Mouse (Mus musculus): ENCODE data around the gene Allc. TPM values are rescaled to one million over a fixed set of nuclear protein-coding genes. Genes with fewer than 3 reads are reported as not detected.

Allc gene
- polyA plus RNA-seq (2012; rRNA removed) = not detected in 2 replicates

DNA sequence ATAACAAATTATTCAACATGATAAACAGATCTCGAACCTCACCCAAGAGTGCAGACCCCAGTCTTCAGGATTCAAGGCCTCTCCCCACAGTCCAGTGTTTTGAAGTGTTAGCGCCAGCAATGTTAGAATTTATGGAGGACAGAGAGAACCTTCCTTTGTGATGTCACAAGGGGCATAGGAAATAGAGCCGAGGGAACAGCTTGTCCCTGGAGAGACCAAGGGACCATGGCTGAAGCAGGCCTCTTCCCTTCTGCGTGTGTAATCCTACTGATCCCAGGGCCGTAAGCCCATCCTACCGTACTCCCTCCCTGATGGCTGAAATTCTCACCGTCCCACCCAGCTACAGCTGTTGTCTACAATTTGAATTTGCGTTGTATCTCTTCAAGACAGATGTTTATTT, at the start of gene Allc:
Allc (minus strand) TSS at position 101 of the 400 bp plus-strand sequence.

DNA sequence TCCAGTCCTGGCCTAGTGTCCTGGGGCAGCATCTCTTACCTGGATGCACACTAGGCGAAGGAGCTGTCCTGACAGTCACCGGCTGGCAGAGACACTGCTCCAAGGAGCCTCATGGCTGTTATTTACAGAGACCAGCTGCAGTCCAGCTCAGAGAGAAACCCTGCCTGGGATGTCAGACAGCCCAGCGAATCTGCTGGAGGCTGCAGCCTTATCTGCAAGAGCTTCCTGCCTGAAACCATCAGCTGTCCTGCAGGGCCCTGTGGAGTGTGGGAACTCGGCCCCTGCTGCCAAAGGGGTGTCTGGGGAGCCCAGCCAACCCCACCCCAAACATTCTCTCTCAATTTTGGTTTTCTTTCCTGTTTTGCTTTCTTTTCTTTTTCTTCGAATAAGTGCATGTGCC, 40.9 kb upstream of the Allc start, which contains the start of gene Colec11:
Colec11 (minus strand) TSS at position 183 of the 400 bp plus-strand sequence.

DNA sequence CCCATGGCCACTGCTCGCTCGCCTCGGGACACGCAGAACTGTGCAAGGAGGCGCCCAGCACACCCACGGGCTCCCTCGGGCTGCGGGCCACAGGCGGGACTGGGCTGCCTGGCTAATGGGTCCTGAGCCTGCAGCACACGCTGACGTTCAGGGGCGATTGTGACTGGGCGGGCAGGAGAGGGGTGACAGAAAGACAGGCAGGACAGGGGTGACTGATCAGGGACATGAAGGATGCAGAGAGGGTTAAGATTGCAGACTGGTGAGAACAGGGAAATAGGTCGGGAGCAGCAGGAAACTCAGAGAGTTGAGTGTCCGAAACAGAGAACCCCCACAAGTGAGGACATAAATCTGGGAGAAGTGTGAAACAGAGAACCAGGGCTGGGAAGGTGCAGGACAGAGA, 30.0 kb downstream of the Allc start, which contains the start of gene Dcdc2c:
Dcdc2c (minus strand) TSS at position 101 of the 400 bp plus-strand sequence.

Other genes with a start within 250 kb of the Allc start
- gene Dcdc2c, start 30.1 kb downstream of the Allc start, polyA plus RNA-seq (2012; rRNA removed) = not detected in 2 replicates
- gene Colec11, start 40.9 kb upstream of the Allc start, polyA plus RNA-seq (2012; rRNA removed) = 0.14 and 0.17 TPM in 2 replicates
- gene Rps7, start 53.4 kb upstream of the Allc start, polyA plus RNA-seq (2012; rRNA removed) = 54.5 and 75.4 TPM in 2 replicates
- 2.2 and 2.8 TPM in 2 replicates for gene Rnaseh1, start 67.1 kb upstream of the Allc start, polyA plus RNA-seq (2012; rRNA removed)
- 4.6 and 5.6 TPM in 2 replicates for gene Adi1, start 92.7 kb upstream of the Allc start, polyA plus RNA-seq (2012; rRNA removed)
- 6.3 and 6.6 TPM in 2 replicates for gene Trappc12, start 167.9 kb upstream of the Allc start, polyA plus RNA-seq (2012; rRNA removed)
- gene Eipr1, start 169.3 kb upstream of the Allc start, polyA plus RNA-seq (2012; rRNA removed) = 16.4 and 17.7 TPM in 2 replicates

Data from stomach, adult 2 months (tissue).